Mouse (Mus musculus) neural tube, embryonic 11.5 days (tissue): ENCODE results near the gene Fam166a. TPM values are rescaled to one million over a fixed set of nuclear protein-coding genes. Genes with fewer than 3 reads are reported as not detected.
A peak's percentile ranks its signal among the peaks of the same experiment; 100 is the strongest.

Experiments
- ATAC-seq: fragments of 200-750 bp; cut with Nextera tagmentation; 2 replicates; pipeline ENCODE4 v1.8.0; 2017; ENCODE audit warnings: moderate number of reproducible peaks, mild to moderate bottlenecking, moderate TSS enrichment, moderate library complexity; ENCODE audit not compliant: insufficient read depth, low FRiP score, low TSS enrichment
- DNase-seq: peaks from one replicate; pipeline ENCODE4 v3.0.0-alpha.2; 2015; ENCODE audit warnings: low spot score
- H3K27ac ChIP-seq: fragments of 300-500 bp; sonication (generic); 2 replicates; pipeline ENCODE4 v1.5.1; 2014; ENCODE audit warnings: low read depth, mild to moderate bottlenecking, low read length
- H3K27me3 ChIP-seq: fragments of 300-500 bp; sonication (generic); 2 replicates; pipeline ENCODE4 v1.6.1; 2014; ENCODE audit warnings: mild to moderate bottlenecking, low read length, mixed read lengths; ENCODE audit not compliant: control insufficient read depth, insufficient read depth
- H3K36me3 ChIP-seq: fragments of 300-500 bp; sonication (generic); 2 replicates; pipeline ENCODE4 v1.6.1; 2014; ENCODE audit warnings: mild to moderate bottlenecking, low read length, moderate library complexity, mixed read lengths; ENCODE audit not compliant: control insufficient read depth, insufficient read depth
- H3K4me1 ChIP-seq: fragments of 300-500 bp; sonication (generic); 2 replicates; pipeline ENCODE4 v1.6.1; 2014; ENCODE audit warnings: low read length, mixed read lengths; ENCODE audit not compliant: control insufficient read depth, insufficient read depth
- H3K4me2 ChIP-seq: fragments of 300-500 bp; sonication (generic); 2 replicates; pipeline ENCODE4 v1.6.1; 2014; ENCODE audit warnings: low read depth, mild to moderate bottlenecking, moderate library complexity
- H3K4me3 ChIP-seq: fragments of 300-500 bp; sonication (generic); 2 replicates; pipeline ENCODE4 v1.5.1; 2014; ENCODE audit warnings: low read depth, low read length
- H3K9ac ChIP-seq: fragments of 300-500 bp; sonication (generic); 2 replicates; pipeline ENCODE4 v1.6.1; 2014; ENCODE audit warnings: mild to moderate bottlenecking, low read length
- H3K9me3 ChIP-seq: fragments of 300-500 bp; sonication (generic); 2 replicates; pipeline ENCODE4 v1.6.1; 2016; ENCODE audit warnings: low read length; ENCODE audit not compliant: control insufficient read depth
- WGBS: fragments of 180-500 bp; shearing (Covaris S2); extraction: QIAGEN DNeasy Blood & Tissue Kit; methylation state at CpG from one replicate; pipeline ENCODE4 v1.1.7; 2014; 5-methylcytosine and 5-hydroxymethylcytosine counted together
- polyA plus RNA-seq: library from polyadenylated mRNA; unstranded; fragments of >200 nt; fragmentation: Nextera tagmentation; extraction: Ambion mirVana; gene quantifications from 2 replicates; pipeline ENCODE4 v1.2.1, GENCODE M21; 2014

Fam166a gene
- polyA plus RNA-seq, 1 experiment from 2014 or later = not detected

DNA sequence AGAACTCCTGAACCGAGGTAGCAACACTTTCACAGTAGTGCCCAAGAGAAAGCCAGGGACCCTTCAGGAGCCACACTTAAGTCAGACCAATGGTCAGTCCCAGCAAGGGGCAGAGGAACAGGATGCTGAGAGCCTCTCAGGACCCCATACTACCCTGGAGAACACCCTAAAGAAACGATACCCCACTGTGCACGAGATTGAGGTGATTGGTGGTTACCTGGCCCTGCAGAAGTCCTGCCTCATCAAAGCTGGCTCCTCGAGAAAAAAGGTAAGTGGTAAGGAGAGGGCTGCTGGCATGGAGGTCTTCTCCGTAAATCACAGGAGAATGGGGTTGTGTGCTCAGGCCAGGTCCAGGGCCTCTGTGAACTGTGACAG is 45.7 kb downstream of the Fam166a start:
- ATAC-seq = no peak
- Histone ChIP-seq H3K4me2 (peak overlapping the region; percentile 98; the same call in 1 of the 2 replicates), H3K4me3 (0 out of 2 replicates have a peak overlapping the region, but pooled peaks have one; percentile 79)

GRCm38 (mm10) chr2:25264851-25265250 is 46.3 kb downstream of the Fam166a start:
- no peak for ATAC-seq
- Histone ChIP-seq H3K4me2 (no peak overlapping the region), H3K36me3 (no peaks in the 10 kb centered on the region), H3K27ac (no peak overlapping the region), H3K27me3 (peaks cover 15% of the 10 kb centered on the region), H3K4me1 (peaks cover 14% of the 10 kb centered on the region; the same call in 1 of the 2 replicates), H3K4me3 (no peak overlapping the region), H3K9me3 (no peaks in the 10 kb centered on the region), H3K9ac (no peak overlapping the region)
- 64% methylated on average over 3 of the region's 3 CpGs for WGBS
- no peak for DNase-seq

More for the DNA sequence above, 45.7 kb downstream of the Fam166a start:
- DNase-seq = no peak
- H3K27ac ChIP-seq = no peak overlapping the region
- H3K9ac ChIP-seq = no peak overlapping the region
- WGBS = 77% methylated on average over 5 of the region's 5 CpGs
- peaks cover 14% of the 10 kb centered on the region; the same call in 1 of the 2 replicates for H3K4me1 ChIP-seq
- H3K27me3 ChIP-seq = peaks cover 15% of the 10 kb centered on the region
- H3K36me3 ChIP-seq = no peaks in the 10 kb centered on the region
- H3K9me3 ChIP-seq = no peaks in the 10 kb centered on the region

GRCm38 (mm10) chr2:25265897-25266656 is 47.5 kb downstream of the Fam166a start:
- ATAC-seq = no peak
- no peak overlapping the region for H3K4me3 ChIP-seq

GRCm38 (mm10) chr2:25266720-25267119 is 48.2 kb downstream of the Fam166a start:
- ATAC-seq = no peak
- Histone ChIP-seq H3K9ac (no peak overlapping the region), H3K4me1 (peaks cover 24% of the 10 kb centered on the region), H3K27ac (no peak overlapping the region), H3K36me3 (no peaks in the 10 kb centered on the region), H3K4me2 (no peak overlapping the region), H3K27me3 (peaks cover 15% of the 10 kb centered on the region), H3K4me3 (no peak overlapping the region), H3K9me3 (no peaks in the 10 kb centered on the region)
- no peak for DNase-seq
- WGBS = 48% methylated on average over 2 of the region's 2 CpGs

More at GRCm38 (mm10) chr2:25265897-25266656, 47.5 kb downstream of the Fam166a start:
- DNase-seq = no peak
- Histone ChIP-seq H3K9ac (no peak overlapping the region), H3K27me3 (peaks cover 15% of the 10 kb centered on the region), H3K27ac (no peak overlapping the region), H3K9me3 (no peaks in the 10 kb centered on the region), H3K4me2 (0 out of 2 replicates have a peak overlapping the region, but pooled peaks have one; percentile 10), H3K4me1 (peaks cover 18% of the 10 kb centered on the region), H3K36me3 (no peaks in the 10 kb centered on the region)
- 71% methylated on average over 6 of the region's 6 CpGs for WGBS

DNA sequence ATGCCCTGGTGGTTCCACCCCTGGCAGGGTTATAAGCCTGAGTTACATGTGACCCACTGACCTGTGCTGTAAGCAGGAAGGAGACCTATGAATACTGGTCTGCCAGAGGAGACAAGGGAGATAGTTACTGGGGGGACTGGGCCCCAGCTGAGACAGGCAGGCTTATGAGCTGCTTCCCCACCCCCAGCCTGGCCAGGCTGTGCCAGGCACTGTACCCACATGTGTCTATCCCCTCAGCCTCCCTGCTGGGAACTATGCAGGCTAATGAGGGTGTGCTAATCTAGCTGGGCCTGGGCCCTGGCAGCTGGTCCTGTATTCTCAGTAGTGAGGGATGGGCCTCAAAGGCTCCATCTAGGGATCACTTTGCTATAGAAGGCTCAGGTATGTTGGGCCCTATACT is 48.7 kb downstream of the Fam166a start:
- Histone ChIP-seq H3K4me3 (no peak overlapping the region), H3K9ac (no peak overlapping the region), H3K9me3 (no peaks in the 10 kb centered on the region), H3K4me2 (no peak overlapping the region), H3K27me3 (peaks cover 15% of the 10 kb centered on the region), H3K36me3 (no peaks in the 10 kb centered on the region), H3K4me1 (peaks cover 24% of the 10 kb centered on the region), H3K27ac (no peak overlapping the region)
- DNase-seq (no peak), ATAC-seq (no peak)

GRCm38 (mm10) chr2:25267746-25268309 is 49.3 kb downstream of the Fam166a start:
- no peak for DNase-seq
- peaks cover 15% of the 10 kb centered on the region for H3K27me3 ChIP-seq
- no peaks in the 10 kb centered on the region for H3K9me3 ChIP-seq
- H3K4me2 ChIP-seq = no peak overlapping the region
- no peak overlapping the region for H3K9ac ChIP-seq
- H3K4me1 ChIP-seq = peaks cover 24% of the 10 kb centered on the region
- 80% methylated on average over 4 of the region's 4 CpGs for WGBS
- H3K4me3 ChIP-seq = no peak overlapping the region
- no peak for ATAC-seq
- no peak overlapping the region for H3K27ac ChIP-seq
- H3K36me3 ChIP-seq = no peaks in the 10 kb centered on the region

Other genes starting within 250 kb of the Fam166a start
- 144 and 147 TPM in 2 replicates for gene Mrpl41, start 243.6 kb upstream of the Fam166a start, polyA plus RNA-seq
- gene Pnpla7, start 242.7 kb upstream of the Fam166a start, polyA plus RNA-seq = 4.3 and 4.6 TPM in 2 replicates
- gene Nsmf, start 164.4 kb upstream of the Fam166a start, polyA plus RNA-seq = 52.6 and 56.1 TPM in 2 replicates
- gene Entpd8, start 138.4 kb upstream of the Fam166a start, polyA plus RNA-seq = not detected in 2 replicates
- 0.29 TPM in 1 of 2 replicates, not detected in the other for gene Noxa1, start 123.6 kb upstream of the Fam166a start, polyA plus RNA-seq
- 53.7 and 57.8 TPM in 2 replicates for gene Nrarp, start 38.0 kb upstream of the Fam166a start, polyA plus RNA-seq
- gene Tor4a, start 21.9 kb upstream of the Fam166a start, polyA plus RNA-seq = 1.6 and 1.9 TPM in 2 replicates
- gene Nelfb, start 7.3 kb upstream of the Fam166a start, polyA plus RNA-seq = 94.8 and 99.8 TPM in 2 replicates
- gene Stpg3, start 4.1 kb upstream of the Fam166a start, polyA plus RNA-seq = not detected in 2 replicates
- gene Tubb4b, start 6.0 kb downstream of the Fam166a start, polyA plus RNA-seq = 515 and 528 TPM in 2 replicates
- not detected in 2 replicates for gene Slc34a3, start 15.6 kb downstream of the Fam166a start, polyA plus RNA-seq
- not detected in 2 replicates for gene Rnf224, start 18.0 kb downstream of the Fam166a start, polyA plus RNA-seq
- gene Rnf208, start 23.5 kb downstream of the Fam166a start, polyA plus RNA-seq = 29.9 and 34.0 TPM in 2 replicates
- not detected in 2 replicates for gene Cysrt1, start 23.7 kb downstream of the Fam166a start, polyA plus RNA-seq
- gene AL732309.1, start 28.1 kb downstream of the Fam166a start, polyA plus RNA-seq = 5.1 and 6.6 TPM in 2 replicates
- gene Tmem203, start 36.7 kb downstream of the Fam166a start, polyA plus RNA-seq = 11.4 and 13.0 TPM in 2 replicates
- gene Tprn, start 43.9 kb downstream of the Fam166a start, polyA plus RNA-seq = 4.0 and 5.3 TPM in 2 replicates
- 217 and 227 TPM in 2 replicates for gene Ssna1, start 53.7 kb downstream of the Fam166a start, polyA plus RNA-seq
- gene Anapc2, start 53.7 kb downstream of the Fam166a start, polyA plus RNA-seq = 120 and 128 TPM in 2 replicates
- gene Tmem210, start 69.4 kb downstream of the Fam166a start, polyA plus RNA-seq = not detected in 2 replicates
- gene Lrrc26, start 71.2 kb downstream of the Fam166a start, polyA plus RNA-seq = not detected in 2 replicates
- gene Grin1, start 100.4 kb downstream of the Fam166a start, polyA plus RNA-seq = 2.5 and 3.7 TPM in 2 replicates
- 65.8 and 87.4 TPM in 2 replicates for gene Man1b1, start 113.6 kb downstream of the Fam166a start, polyA plus RNA-seq
- 16.2 and 20.6 TPM in 2 replicates for gene Dpp7, start 137.6 kb downstream of the Fam166a start, polyA plus RNA-seq
- 5.1 and 7.0 TPM in 2 replicates for gene Uap1l1, start 146.9 kb downstream of the Fam166a start, polyA plus RNA-seq
- 49.2 and 53.7 TPM in 2 replicates for gene Sapcd2, start 153.6 kb downstream of the Fam166a start, polyA plus RNA-seq
- 0.12 TPM in 1 of 2 replicates, not detected in the other for gene Entpd2, start 177.1 kb downstream of the Fam166a start, polyA plus RNA-seq
- 133 TPM in 2 replicates for gene Npdc1, start 180.6 kb downstream of the Fam166a start, polyA plus RNA-seq
- 0.11 TPM in 1 of 2 replicates, not detected in the other for gene Fut7, start 204.5 kb downstream of the Fam166a start, polyA plus RNA-seq
- gene Abca2, start 210.0 kb downstream of the Fam166a start, polyA plus RNA-seq = 5.0 and 5.6 TPM in 2 replicates
- 0.72 and 0.89 TPM in 2 replicates for gene Clic3, start 238.1 kb downstream of the Fam166a start, polyA plus RNA-seq
- gene Paxx, start 242.3 kb downstream of the Fam166a start, polyA plus RNA-seq = 22.0 and 26.3 TPM in 2 replicates